Mouse (Mus musculus) spleen, postnatal 10 days (tissue): ENCODE data around the gene Cpsf6.

Experiments
- DNase-seq, 2 experiments: peaks; one replicate each; pipeline ENCODE4 v3.0.0; 2021 to 2022; ENCODE audit warnings: low spot score in 2 of 2

Cpsf6 gene

DNA sequence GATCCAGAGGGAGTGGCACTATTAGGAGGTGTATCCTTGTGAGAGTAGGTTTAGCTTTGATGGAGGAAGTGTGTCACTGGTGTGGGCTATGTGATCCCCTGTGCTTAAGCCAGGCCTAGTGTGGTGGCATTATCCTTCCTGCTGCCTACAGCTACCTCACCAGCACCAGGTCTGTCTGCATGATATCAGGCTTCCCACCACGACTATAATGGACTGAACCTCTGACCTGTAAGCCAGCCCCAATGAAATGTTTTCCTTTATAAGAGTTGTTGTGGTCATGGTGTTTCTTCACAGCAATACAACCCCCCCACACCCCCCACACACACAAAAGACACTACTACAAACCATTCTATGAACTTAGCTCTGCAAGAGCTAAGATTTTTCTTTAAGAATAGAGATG is 34.9 kb upstream of the Cpsf6 start:
- no peak for DNase-seq

DNA sequence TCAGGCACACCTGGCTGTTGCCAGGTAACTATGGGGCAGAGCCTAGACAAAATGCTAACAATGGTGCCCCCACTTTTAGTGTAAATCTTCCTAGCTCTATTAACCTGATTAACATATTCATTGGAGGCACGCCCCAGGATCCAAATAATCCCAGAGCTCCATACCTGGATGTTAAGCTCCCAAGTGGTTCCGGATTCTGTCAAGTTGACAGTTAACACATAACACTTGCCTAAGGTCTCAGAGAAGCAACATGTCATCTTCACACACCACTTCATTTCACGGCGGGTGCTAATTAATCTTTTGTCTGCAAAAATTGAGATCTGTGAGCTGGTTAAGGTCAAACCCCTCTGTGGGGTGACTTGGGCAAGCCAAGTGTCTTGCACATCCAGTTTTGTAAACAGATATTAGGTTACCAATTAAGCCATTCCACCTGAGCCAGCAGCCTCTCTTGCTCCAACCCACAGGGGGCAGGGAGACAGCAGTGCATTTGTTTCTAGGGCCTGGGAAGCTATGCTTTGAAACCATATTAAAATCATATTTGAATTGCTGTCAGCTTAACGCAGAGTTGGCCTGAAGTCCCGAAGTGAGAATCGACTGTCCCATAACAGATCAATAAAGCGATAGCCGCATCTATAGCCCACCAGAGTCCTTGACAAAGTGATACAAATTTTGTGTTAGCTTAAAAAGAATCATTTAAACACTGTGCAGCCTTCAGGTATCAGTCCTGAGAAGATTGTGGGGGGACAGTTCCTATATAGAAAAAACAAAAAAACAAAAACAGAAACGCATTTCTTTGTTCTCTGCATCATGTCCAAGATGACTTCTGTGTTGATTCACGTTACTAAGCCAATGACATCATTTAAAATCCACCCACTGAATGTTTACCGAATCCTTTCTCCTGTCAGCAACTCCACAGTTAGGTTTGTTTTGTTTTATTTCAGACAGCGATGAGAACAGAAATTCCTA is 34.0 kb upstream of the Cpsf6 start:
- DNase-seq, result no peak

DNA sequence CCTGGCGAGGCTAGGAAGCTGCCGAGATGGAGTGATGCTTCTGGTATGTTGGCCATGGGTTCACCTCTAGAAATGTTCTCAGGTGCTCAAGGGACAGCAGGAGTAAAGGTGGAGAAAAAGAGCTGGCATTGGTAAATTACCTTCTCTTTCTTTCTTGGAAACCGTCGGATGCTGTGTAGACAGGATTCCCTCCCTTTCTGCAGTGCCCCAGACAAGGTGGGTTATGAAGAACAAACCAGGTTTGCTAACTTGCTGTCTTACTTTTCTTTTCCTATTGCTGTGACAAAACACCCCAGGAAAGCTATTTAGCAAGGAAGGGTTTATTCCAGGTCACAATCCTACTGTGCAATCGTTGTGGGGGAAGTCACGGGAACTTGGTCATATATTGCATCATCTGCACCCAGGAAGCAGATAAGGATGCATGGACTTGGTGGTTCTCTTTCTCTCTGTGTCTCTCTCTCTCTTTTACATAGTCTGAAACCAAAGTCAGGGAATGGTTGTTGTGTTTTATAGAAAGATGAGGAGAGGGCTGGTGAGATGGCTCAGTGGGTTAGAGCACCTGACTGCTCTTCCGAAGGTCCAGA is 32.8 kb upstream of the Cpsf6 start:
- DNase-seq, result no peak

DNA sequence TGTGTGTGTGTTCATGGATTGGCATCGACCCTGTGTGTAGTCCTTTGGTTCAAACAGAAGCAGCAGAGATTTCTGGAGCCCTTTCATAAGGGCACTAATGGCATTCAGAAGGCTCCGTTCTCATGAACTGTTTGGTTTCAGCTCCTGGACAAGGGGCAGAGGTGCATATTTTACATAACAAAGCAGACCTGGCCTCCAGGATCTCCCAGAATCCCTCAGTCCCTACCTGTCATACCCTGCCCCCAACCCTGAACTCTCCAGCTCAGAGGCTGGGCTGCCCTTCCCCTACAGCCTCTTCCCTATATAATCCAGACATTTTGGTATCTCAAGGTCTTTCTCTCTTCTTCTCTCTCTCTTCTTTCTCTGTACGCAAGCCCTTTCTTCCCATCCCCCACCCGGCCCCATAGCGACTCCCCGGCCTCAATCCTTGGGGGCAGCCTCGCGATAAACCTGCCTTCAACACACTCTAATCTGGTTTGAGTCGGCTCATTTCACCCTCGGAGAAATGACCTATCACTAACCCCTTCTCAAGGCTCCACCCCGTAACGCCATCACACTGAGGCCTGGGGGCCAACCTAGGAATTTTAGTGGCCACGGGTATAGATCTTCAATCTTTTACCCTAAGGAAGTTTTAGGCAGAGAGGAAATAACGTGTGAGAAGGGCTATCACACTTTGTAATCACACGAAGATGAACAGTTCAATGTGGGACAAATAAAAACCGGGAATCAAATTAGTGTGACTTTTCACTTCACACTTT is 32.1 kb upstream of the Cpsf6 start:
- no peak for DNase-seq

DNA sequence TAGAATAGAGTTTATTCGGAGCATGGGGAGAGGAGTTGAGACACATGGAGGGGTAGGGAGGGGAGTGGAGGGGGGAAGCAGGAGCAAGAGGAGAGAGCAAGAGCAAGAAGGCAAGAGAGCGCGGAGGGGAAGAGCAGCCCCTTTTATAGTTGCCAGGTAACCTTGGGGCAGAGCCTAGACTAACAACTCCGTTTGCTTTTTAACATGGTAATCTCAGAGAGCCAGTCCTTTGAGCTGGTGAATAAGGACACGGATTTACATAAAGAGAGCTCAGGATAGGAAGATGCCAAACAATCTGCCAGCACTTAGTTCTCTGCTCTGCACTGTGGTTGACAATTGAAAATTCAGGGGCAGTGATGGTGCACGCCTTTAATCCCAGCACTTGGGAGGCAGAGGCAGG is 31.3 kb upstream of the Cpsf6 start:
- no peak for DNase-seq

DNA sequence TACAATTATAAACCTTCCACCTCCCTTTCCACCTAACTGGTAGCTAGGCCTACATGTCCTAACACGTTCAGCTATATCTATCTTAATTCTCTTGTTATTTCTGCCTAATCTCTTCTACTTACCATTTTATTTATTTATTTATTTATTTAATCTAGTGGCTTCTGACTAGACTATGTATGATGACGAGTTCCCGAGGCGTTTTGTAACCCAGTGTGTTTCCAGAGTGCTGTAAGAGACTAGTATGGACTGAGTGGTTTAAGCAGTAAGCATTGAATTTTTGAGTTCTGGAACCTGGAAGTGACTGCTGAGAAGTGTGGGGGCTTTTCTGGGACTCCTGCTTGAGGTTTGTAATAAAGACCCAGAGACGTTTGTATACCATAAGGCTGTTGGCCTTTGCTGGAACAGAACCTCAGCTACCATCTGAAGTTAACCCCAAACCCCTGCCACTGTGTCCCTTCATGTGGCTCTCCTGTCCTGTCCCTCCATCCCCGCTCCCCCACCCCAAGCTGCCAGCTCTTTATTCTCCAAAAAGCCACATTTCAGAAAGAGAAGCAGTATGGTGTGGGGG is 30.8 kb upstream of the Cpsf6 start:
- DNase-seq, result no peak

DNA sequence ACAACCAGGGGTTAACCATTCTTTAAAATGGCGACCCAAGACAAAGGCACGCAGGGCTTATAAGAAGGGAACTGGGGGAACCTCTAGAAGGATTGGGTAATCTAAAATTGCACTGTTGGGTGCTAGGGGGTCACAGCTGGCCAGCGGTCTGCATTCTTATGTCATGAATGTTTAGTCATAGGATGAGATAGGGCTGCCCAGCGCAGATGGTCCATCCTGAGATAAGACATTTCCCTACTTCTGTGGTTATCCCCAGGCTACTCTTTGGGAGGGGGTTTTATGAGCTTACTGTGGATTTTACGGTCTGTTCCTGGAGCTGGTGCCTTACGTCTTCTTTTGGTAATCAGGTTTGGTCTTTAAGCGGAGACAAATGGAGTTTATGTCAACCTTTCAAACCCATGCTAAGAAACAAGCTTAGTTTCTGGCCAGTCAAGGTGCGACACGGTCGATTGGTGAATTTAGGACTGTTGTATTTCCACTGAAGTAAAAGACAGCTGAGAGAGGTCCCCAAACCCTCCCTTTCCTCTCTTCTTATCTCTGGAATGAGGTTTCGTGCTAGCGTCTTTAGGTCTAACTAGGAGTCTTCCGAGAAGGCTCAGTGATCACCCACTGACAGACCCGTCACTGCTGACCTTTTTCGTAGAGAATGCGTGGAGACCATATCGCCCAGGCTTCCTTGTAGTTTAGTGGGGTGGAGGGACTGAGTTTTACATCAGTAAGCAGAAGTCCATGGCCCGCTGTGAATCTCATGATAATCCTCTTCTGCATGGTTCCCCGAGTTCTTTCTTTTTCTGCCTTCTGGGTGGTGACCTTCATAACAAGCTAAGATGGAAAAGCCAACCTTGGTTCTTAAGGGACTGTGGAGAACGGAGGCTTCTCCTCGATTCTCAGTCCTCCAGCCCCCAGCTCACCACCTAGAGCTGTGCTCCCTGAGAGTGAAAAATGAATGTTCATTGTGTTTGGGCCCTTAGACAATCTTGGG is 29.8 kb upstream of the Cpsf6 start:
- no peak for DNase-seq

DNA sequence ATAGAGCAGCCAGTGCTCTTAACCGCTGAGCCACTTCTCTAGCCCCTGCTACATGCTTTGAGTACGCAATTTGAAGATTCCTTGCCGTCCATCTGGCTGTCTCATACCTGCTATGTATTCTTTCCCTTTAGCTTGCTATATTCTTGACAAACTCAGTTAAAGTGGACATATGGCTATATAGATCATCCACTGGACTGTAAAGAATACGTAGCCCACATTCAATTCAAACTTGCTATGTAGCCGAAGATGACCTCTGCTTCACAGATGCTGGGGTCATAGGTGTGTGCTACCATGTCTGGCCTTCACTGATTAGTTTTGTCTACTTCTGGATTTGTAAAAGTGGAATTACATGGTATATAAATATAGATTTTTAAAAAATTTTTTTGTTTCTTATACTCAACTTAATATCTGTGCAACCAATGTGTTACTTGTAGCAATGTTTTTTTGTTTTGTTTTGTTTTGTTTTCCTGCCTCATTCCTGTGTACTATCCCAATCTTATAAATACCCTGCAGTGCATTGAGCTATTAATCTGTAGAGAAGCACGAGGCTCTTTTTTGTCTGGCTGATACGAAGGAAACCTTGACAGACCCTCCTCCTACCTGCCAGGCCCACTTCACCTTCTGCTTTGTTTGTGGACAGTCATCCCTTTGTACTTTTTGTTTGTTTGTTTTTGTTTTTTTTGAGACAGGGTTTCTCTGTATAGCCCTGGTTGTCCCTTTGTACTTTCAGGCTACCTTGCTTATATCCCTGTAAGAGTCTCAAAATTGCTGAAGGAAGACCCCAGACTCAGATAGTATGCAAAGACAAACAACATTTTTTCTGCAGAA is 28.9 kb upstream of the Cpsf6 start:
- no peak for DNase-seq

DNA sequence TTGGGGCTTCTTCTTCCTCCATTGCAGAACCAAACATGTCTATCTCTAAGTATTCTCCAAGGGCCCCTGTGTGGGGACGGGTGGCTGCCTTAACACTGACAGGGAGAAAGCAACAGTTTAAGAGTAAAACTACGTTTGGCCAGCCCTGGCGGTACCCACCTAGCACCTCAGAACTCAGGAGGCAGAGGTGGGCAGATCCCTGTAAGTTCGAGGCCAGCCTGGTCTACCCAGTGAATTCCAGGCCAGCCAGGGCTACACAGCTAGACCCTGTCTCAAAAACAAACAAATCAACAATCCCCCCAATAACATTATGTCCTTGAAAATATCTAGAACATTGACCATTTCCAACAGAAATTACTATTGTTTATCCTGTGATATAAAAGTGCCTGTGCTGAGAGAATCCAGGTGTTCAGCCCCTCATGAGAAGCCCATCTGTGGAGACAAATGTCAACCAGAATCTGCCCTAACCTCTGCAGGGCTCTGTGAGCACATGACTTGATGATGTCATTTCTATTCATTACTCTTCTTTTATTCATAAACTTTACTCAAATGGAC is 28.0 kb upstream of the Cpsf6 start:
- DNase-seq, result no peak

DNA sequence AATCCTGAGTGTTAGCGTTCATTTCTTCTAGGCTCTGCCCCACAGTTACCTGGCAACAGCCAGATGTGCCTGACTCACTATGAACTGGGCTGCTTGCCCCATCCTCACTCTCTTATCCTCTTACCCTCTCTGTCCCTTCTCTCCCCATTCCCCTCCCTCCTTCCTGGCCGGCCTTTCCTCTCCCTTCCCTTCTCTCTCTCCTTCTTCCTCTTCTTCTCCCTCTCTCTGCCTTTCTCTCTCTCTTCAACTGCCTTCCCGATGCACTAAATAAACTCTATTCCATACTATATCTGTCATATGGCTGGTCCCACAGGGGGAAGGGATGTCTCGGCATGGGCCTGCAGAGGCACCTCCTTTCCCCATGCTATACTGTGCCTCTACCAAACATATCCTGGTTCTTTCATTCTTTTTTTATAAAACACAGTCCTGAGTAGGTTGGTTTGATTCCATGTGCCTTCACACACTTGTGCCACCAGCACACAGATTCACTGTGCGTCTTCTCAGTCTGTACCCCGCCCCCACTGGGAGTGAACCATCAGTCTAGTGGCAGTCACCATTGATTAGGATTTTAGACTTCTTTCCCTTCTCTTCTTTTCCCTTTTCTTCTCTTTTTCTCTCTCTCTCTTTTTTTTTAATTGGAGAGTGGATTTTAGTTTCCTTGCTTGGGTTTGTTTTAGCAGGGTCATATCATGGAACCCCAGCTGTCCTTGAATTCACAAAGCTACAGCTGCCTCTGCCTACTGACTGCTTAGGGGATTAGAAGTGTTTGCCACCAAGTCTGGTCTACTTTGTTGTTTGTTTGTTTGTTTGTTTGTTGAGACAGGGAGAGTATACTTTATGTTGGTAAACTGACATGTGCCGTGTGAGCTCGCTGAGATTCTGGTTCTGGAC is 27.3 kb upstream of the Cpsf6 start:
- no peak for DNase-seq

DNA sequence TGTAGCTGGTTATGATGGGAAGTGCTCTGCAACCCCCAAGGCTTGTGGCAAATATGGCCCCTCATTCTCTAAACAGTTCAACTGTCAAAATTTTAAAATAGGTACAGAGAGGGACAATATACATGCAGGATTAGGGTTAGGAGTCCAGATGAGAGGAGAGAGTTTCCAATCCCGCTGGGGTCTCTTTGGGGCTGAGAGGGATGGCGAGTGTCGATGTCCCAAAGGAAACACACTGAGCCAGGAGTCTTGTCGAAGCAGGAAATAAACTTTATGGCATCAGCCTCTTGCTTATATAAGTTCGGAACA is 26.4 kb upstream of the Cpsf6 start:
- no peak for DNase-seq

DNA sequence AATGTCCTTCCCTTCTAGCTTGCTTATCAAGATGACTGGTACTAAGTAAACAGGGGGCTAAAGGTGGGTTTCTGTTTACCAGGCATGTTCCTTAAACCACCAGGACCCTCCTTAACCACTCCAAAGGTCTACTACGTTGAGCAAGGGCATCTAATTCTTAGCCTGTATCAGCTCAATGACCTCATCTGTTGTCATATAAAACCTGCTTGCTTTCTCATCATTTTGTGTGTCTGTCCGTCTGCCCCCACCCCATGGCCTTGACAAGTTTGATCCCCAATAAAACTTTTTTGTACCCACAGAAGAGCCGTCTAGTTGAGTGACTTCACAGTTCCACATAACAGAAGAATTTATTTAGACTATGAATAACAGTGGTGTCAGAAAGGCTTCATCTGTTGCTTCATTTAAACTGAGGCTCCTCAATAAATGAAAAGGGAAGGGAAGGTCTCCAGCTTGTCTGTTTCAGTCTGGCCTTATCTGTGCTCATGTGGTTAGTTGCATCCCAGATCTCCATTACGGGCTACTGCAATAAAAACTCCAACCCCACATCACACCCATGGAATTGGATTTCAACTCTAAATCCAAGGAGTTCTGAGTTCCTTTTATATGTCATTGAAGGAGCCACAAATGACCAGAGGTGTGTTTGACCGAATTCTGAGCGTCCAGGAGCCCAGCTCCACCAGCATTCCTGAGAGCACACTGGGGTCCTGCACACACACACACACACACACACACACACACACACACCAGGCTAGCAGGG is 25.9 kb upstream of the Cpsf6 start:
- DNase-seq, result no peak

DNA sequence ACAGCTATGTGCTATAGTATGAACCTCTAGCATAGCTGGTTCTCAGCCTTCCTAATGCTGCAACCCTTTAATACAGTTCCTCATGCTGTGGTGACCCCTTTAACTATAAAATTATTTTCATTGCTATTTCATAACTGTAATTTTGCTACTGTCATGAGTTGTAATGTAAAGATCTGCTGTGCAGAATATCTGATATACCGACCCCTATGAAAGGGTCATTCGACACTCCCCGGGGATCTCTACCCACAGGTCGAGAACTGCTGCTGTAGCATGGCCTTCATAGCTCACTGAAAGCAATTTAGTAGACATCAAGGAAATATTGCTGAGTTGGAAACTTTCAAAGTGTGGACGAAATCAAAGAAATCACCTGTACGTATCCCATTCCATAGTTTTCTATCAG is 24.6 kb upstream of the Cpsf6 start:
- no peak for DNase-seq

DNA sequence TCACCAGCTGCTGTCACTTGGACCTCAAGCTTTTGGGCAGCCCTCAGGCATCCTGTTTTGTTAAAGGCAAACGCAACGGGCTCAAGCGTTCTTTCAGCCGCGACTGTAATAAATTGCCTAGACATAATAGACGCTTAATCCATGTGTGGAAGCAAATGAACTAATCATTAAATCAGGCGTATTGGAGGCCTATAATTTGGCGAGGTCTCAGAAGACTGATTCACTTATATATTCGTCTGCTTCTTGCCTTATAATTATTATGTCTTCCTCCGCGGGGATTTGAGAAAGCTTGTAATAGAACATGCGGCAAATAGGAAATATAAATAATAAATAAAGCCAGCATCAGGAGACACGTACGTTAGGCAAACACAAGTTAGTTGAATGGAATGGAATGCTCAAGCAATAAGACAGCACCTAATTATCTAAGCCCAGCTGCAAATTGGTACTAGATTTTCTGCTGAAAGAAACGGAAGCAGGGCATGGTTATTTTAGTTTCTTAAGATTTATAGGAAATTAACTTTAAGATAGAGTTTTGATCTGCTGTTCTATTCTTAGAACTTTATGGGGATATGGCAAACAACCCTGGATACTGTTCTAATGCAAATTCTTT is 23.6 kb upstream of the Cpsf6 start:
- DNase-seq, result no peak

DNA sequence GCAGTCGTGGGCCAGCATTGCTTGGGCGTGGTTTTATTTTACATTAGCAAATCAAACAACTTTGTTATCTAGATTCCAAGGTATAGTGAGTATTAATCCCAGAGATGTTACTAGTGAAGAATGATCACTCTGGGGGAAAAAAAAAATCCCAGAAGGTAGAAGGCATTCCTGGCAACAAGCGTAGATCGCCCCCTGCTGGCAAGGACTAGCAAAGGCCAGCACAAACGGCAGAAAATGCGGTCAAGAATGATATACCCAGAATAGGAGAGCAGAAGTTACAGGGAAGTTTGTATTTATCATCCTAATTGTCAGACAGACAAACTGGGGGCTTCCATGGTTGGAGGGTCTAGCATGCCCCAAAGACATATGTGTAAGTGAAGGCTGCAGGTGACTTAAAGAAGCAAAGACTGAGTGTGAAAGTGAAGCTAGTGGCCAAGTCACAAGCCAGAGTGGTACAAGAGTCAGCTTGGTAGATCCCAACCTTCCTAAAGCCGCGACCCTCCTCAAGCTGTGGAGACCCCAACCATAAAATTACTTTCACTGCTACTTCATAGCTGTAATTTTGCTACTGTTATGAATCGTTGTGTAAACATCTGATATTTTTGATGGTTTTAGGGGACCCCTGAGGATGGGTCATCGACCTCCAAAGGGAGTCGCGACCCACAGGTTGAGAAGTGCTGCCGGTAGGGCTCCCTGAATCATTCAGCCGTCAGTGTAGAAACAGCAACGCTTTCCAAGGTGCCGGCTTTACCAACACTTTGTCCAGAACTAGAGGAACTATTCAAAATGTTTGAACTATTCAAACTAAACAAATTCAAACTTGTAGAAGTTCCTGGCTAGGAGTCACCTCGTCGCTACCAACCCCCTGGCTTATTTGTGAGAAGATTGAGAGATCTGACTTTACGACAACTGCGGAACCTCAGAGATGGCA is 22.9 kb upstream of the Cpsf6 start:
- DNase-seq, result peak; percentile 36 to 74

DNA sequence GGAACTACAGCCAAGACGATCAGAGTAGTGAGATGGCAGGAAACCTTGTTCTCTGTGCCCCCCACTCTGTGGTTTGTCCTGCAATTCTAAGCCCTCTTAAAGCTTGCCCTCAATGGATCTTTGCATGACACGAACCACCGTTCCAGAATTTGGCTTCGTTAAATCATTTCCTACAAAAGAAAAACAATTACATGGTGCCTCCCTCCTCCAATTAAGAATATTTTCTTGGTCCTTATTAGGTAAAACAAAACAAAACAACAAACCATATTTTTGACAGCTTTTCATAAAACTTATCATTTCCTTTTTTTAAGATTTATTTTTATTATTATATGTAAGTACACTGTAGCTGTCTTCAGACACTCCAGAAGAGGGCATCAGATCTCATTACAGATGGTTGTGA is 21.5 kb upstream of the Cpsf6 start:
- DNase-seq, result no peak
